Mouse (Mus musculus): ENCODE results near the gene Vmn2r106. TPM values are rescaled to one million over a fixed set of nuclear protein-coding genes. Genes with fewer than 3 reads are reported as not detected.

Vmn2r106 gene
- not detected in 2 replicates for polyA plus RNA-seq (2012; ENCODE audit: insufficient read depth, insufficient read length, low replicate concordance, missing spikeins)

DNA sequence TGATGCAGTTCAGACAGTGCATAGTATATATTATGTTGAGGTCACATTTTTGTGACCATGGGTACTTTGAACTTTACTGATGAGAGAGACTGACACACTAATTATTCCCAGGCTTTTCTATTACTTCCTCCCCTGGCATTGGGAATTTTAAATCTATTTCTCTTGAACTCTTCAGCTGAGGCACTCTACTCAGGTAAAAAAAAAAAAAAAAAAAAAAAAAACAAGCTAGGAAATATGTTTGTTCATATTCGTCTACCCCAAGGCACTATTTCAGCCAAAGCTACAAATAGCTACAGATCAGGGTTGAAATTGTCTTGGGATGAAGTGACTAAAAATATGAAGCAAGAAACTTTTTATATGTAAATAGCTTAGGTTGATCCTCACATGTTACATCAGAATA lies at the start of gene Vmn2r106:
TSS of gene Vmn2r106 (minus strand) at position 101 of the 400 bp plus-strand sequence.
- H3K4me1 ChIP-seq (ENCODE audit: control insufficient read depth, insufficient read depth, low read length): no peaks in the 10 kb centered on the region
- no peak for TF ChIP-seq CTCF (IDR thresholded peaks at IDR 0.05; ENCODE audit: insufficient read depth, low read depth, low read length)
- TF ChIP-seq POLR2A (IDR thresholded peaks at IDR 0.05; ENCODE audit: insufficient read depth, low read depth, low read length): no peak
- H3K4me3 ChIP-seq (ENCODE audit: insufficient read depth, low read depth, low read length): no peak within 1 kb of the TSS
- no peak within 1 kb of the TSS for H3K27ac ChIP-seq (ENCODE audit: insufficient read depth, low read depth, low read length)
- WGBS: 66% methylated on average over 1 of the region's 1 CpGs

- no peak for TF ChIP-seq POLR2A (IDR thresholded peaks at IDR 0.05; ENCODE audit: insufficient read depth, low read depth, low read length)
- no peak for TF ChIP-seq CTCF (IDR thresholded peaks at IDR 0.05; ENCODE audit: insufficient read depth, low read depth, low read length)
- H3K27ac ChIP-seq (ENCODE audit: insufficient read depth, low read depth, low read length): no peak overlapping the region
- no peak overlapping the region for H3K4me3 ChIP-seq (ENCODE audit: insufficient read depth, low read depth, low read length)
- 88% methylated on average over 1 of the region's 1 CpGs for WGBS
- H3K4me1 ChIP-seq (ENCODE audit: control insufficient read depth, insufficient read depth, low read length): no peaks in the 10 kb centered on the region
These were observed 20.4 kb upstream of the Vmn2r106 start for GRCm38 (mm10) chr17:20305790-20306189.

- TF ChIP-seq CTCF (IDR thresholded peaks at IDR 0.05; ENCODE audit: insufficient read depth, low read depth, low read length) (no peak), POLR2A (IDR thresholded peaks at IDR 0.05; ENCODE audit: insufficient read depth, low read depth, low read length) (no peak)
- Histone ChIP-seq H3K4me3 (ENCODE audit: insufficient read depth, low read depth, low read length) (no peak overlapping the region), H3K4me1 (ENCODE audit: control insufficient read depth, insufficient read depth, low read length) (no peaks in the 10 kb centered on the region), H3K27ac (ENCODE audit: insufficient read depth, low read depth, low read length) (no peak overlapping the region)
These were observed 1.6 kb upstream of the Vmn2r106 start for GRCm38 (mm10) chr17:20286906-20287305.

DNA sequence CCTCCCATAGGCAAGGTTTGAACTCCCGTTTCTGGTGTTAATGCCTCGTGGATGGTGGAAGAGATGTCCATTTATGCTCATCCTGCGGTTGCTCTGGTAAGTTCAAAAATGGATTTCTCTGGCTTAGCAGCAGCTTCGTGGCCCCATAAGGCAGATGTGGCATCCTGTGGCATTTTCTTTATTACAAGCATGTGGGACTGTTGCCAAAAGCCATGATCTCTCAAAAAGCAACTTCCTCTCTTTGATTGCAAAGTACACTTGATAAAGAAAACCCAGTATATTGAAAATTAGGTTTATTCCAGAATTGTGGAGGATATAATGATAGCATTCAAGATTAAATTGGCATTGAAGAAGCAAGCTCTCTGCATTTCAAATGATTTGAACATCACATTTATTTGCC lies 29.8 kb downstream of the Vmn2r106 start:
- H3K27ac ChIP-seq (ENCODE audit: insufficient read depth, low read depth, low read length): no peak overlapping the region
- no peaks in the 10 kb centered on the region for H3K4me1 ChIP-seq (ENCODE audit: control insufficient read depth, insufficient read depth, low read length)
- no peak overlapping the region for H3K4me3 ChIP-seq (ENCODE audit: insufficient read depth, low read depth, low read length)
- WGBS: 64% methylated on average over 4 of the region's 4 CpGs
- TF ChIP-seq CTCF (IDR thresholded peaks at IDR 0.05; ENCODE audit: insufficient read depth, low read depth, low read length) (no peak), POLR2A (IDR thresholded peaks at IDR 0.05; ENCODE audit: insufficient read depth, low read depth, low read length) (no peak)

DNA sequence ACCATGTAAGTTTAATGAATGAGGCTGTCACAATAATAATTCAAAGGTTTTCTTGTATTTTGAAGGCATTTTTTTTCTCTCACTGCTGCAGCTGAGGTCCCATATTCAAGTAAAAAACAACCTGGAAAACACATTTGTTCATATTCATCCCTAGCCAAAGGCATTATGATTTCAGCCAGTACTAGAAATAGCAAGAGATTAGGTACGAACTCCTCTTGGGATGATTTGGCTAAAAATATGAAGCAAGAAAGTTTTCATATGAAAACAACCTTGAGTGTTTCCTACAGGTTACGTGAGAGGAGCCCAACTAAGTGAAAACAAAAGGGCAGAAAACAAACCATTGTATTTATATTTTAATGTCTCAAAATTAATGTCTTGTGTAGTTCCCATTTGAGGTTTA lies 50.4 kb downstream of the Vmn2r106 start, which contains the start of gene Vmn2r105:
TSS of gene Vmn2r105 (minus strand) at position 101 of the 400 bp plus-strand sequence.
- Histone ChIP-seq H3K27ac (ENCODE audit: insufficient read depth, low read depth, low read length) (no peak within 1 kb of the TSS), H3K4me3 (ENCODE audit: insufficient read depth, low read depth, low read length) (no peak within 1 kb of the TSS), H3K4me1 (ENCODE audit: control insufficient read depth, insufficient read depth, low read length) (no peaks in the 10 kb centered on the region)
- WGBS: 58% methylated on average over 2 of the region's 2 CpGs
- TF ChIP-seq POLR2A (IDR thresholded peaks at IDR 0.05; ENCODE audit: insufficient read depth, low read depth, low read length): no peak
- no peak for TF ChIP-seq CTCF (IDR thresholded peaks at IDR 0.05; ENCODE audit: insufficient read depth, low read depth, low read length)

Other genes starting within 250 kb of the Vmn2r106 start
- not detected in 2 replicates for gene Vmn2r104, start 237.2 kb downstream of the Vmn2r106 start, polyA plus RNA-seq (2012; ENCODE audit: insufficient read depth, insufficient read length, low replicate concordance, missing spikeins)
- not detected in 2 replicates for gene Fpr-rs7, start 171.3 kb downstream of the Vmn2r106 start, polyA plus RNA-seq (2012; ENCODE audit: insufficient read depth, insufficient read length, low replicate concordance, missing spikeins)
- gene Fpr-rs6, start 102.5 kb downstream of the Vmn2r106 start, polyA plus RNA-seq (2012; ENCODE audit: insufficient read depth, insufficient read length, low replicate concordance, missing spikeins): not detected in 2 replicates
- gene Vmn2r105, start 50.5 kb downstream of the Vmn2r106 start, polyA plus RNA-seq (2012; ENCODE audit: insufficient read depth, insufficient read length, low replicate concordance, missing spikeins): not detected in 2 replicates
- not detected in 2 replicates for gene Vmn2r107, start 59.7 kb upstream of the Vmn2r106 start, polyA plus RNA-seq (2012; ENCODE audit: insufficient read depth, insufficient read length, low replicate concordance, missing spikeins)
- not detected in 2 replicates for gene Vmn1r224, start 128.6 kb upstream of the Vmn2r106 start, polyA plus RNA-seq (2012; ENCODE audit: insufficient read depth, insufficient read length, low replicate concordance, missing spikeins)
- gene Vmn2r108, start 195.8 kb upstream of the Vmn2r106 start, polyA plus RNA-seq (2012; ENCODE audit: insufficient read depth, insufficient read length, low replicate concordance, missing spikeins): not detected in 2 replicates
- not detected in 2 replicates for gene Vmn1r225, start 212.6 kb upstream of the Vmn2r106 start, polyA plus RNA-seq (2012; ENCODE audit: insufficient read depth, insufficient read length, low replicate concordance, missing spikeins)